ENCODE assay signal across 11 mouse cellular contexts in genomic region chr5:110270242-110270641, GRCm38 (mm10). TPM values are rescaled to one million over a fixed set of nuclear protein-coding genes. Genes with fewer than 3 reads are reported as not detected.
DNase-seq lines count a peak whose midpoint lies in the region; ATAC-seq and TF ChIP-seq lines count a peak whose summit lies in the region.
"Had no signal": no experiment of that assay in that cellular context is flagged by ENCODE, and none has a peak within 500 bp of the region (broad histone marks: within the 10 kb centered on the region; RNA-seq: fewer than 3 reads in every experiment).

No protein-coding gene starts in this region.

- intact Hi-C loops in gastrocnemius, adult 2 months (cut with DNase I) = no loop called here

- no peaks in the 10 kb centered on the region for H3K9me3 ChIP-seq in liver, embryonic 12.5 days (replicated peaks)
- H3K9me3 ChIP-seq in liver, embryonic 11.5 days (ENCODE audit: control insufficient read depth, low read length) = no peaks in the 10 kb centered on the region
- no peaks in the 10 kb centered on the region for H3K9me3 ChIP-seq in hindbrain, embryonic 14.5 days (ENCODE audit: control insufficient read depth, low read length)
- no peaks in the 10 kb centered on the region for H3K9me3 ChIP-seq in midbrain, embryonic 16.5 days (replicated peaks; ENCODE audit: control insufficient read depth, low read length, poor library complexity, severe bottlenecking)
- H3K9me3 ChIP-seq: embryonic facial prominence, embryonic 12.5 days had no signal

- H3K4me1 ChIP-seq in liver, embryonic 12.5 days = peaks cover 43% of the 10 kb centered on the region
- H3K4me1 ChIP-seq in liver, embryonic 11.5 days (replicated peaks; ENCODE audit: control insufficient read depth, insufficient read depth, low read length) = peaks cover 10% of the 10 kb centered on the region
- H3K4me1 ChIP-seq in hindbrain, embryonic 14.5 days (replicated peaks; ENCODE audit: control insufficient read depth, insufficient read depth, low read length) = peaks cover 9% of the 10 kb centered on the region
- H3K4me1 ChIP-seq in midbrain, embryonic 16.5 days (ENCODE audit: control insufficient read depth, insufficient read depth, low read length) = peaks cover 12% of the 10 kb centered on the region

- H3K4me3 ChIP-seq in gastrocnemius, adult 2 months = no peak overlapping the region; the same call in none of the 2 replicates
- no peak overlapping the region for H3K4me3 ChIP-seq in liver, embryonic 12.5 days
- H3K4me3 ChIP-seq in liver, embryonic 11.5 days (ENCODE audit: low read depth, low read length) = no peak overlapping the region
- no peak overlapping the region for H3K4me3 ChIP-seq in hindbrain, embryonic 14.5 days (replicated peaks; ENCODE audit: low read length)
- no peak overlapping the region for H3K4me3 ChIP-seq in midbrain, embryonic 16.5 days (ENCODE audit: low read depth, low read length)

- no peak for TF ChIP-seq CTCF in gastrocnemius, adult 2 months (IDR thresholded peaks at IDR 0.05)

- H3K9ac ChIP-seq in liver, embryonic 12.5 days = no peak overlapping the region
- H3K9ac ChIP-seq in liver, embryonic 11.5 days (ENCODE audit: low read depth, low read length) = no peak overlapping the region
- H3K9ac ChIP-seq in hindbrain, embryonic 14.5 days = no peak overlapping the region
- no peak overlapping the region for H3K9ac ChIP-seq in midbrain, embryonic 16.5 days (ENCODE audit: low read depth, low read length)

- ATAC-seq in liver, embryonic 12.5 days = no peak
- ATAC-seq in liver, embryonic 11.5 days (replicated peaks; ENCODE audit: low FRiP score) = no peak
- ATAC-seq in hindbrain, embryonic 14.5 days (ENCODE audit: low FRiP score) = peak; percentile 12; the same call in 1 of the 2 replicates
- peak; percentile 33; the same call in 1 of the 2 replicates for ATAC-seq in midbrain, embryonic 16.5 days

- WGBS in liver, embryonic 12.5 days (ENCODE audit: insufficient replicate concordance) = 87% methylated on average over 6 of the region's 6 CpGs
- 93% methylated on average over 6 of the region's 6 CpGs for WGBS in liver, embryonic 11.5 days
- 93% methylated on average over 6 of the region's 6 CpGs for WGBS in hindbrain, embryonic 14.5 days
- 92% methylated on average over 6 of the region's 6 CpGs for WGBS in midbrain, embryonic 16.5 days

- H3K36me3 ChIP-seq in liver, embryonic 12.5 days = peaks cover 25% of the 10 kb centered on the region
- peaks cover 14% of the 10 kb centered on the region for H3K36me3 ChIP-seq in liver, embryonic 11.5 days (ENCODE audit: control insufficient read depth, insufficient read depth, low read length)
- peaks cover 26% of the 10 kb centered on the region for H3K36me3 ChIP-seq in hindbrain, embryonic 14.5 days (replicated peaks; ENCODE audit: control insufficient read depth, insufficient read depth)
- H3K36me3 ChIP-seq in midbrain, embryonic 16.5 days (ENCODE audit: control insufficient read depth, insufficient read depth, low read length) = peaks cover 6% of the 10 kb centered on the region

- peak overlapping the region; percentile 94 for H3K27ac ChIP-seq in gastrocnemius, adult 2 months
- H3K27ac ChIP-seq in liver, embryonic 12.5 days = no peak overlapping the region
- no peak overlapping the region for H3K27ac ChIP-seq in liver, embryonic 11.5 days (ENCODE audit: low read depth, low read length)
- no peak overlapping the region for H3K27ac ChIP-seq in hindbrain, embryonic 14.5 days
- no peak overlapping the region for H3K27ac ChIP-seq in midbrain, embryonic 16.5 days (ENCODE audit: low read length)

- H3K4me2 ChIP-seq in liver, embryonic 12.5 days = peak overlapping the region; percentile 32; the same call in 1 of the 2 replicates
- H3K4me2 ChIP-seq in liver, embryonic 11.5 days = no peak overlapping the region
- peak overlapping the region; percentile 25; the same call in 1 of the 2 replicates for H3K4me2 ChIP-seq in hindbrain, embryonic 14.5 days (replicated peaks)
- peak overlapping the region; percentile 35; the same call in 1 of the 2 replicates for H3K4me2 ChIP-seq in midbrain, embryonic 16.5 days (ENCODE audit: low read length)

- no peaks in the 10 kb centered on the region for H3K27me3 ChIP-seq in liver, embryonic 12.5 days (replicated peaks)
- H3K27me3 ChIP-seq in liver, embryonic 11.5 days (replicated peaks; ENCODE audit: control insufficient read depth, insufficient read depth, low read length) = no peaks in the 10 kb centered on the region
- no peaks in the 10 kb centered on the region for H3K27me3 ChIP-seq in hindbrain, embryonic 14.5 days (ENCODE audit: control insufficient read depth, insufficient read depth, low read length)
- no peaks in the 10 kb centered on the region for H3K27me3 ChIP-seq in midbrain, embryonic 16.5 days (ENCODE audit: control insufficient read depth, insufficient read depth, low read depth, low read length)
- H3K27me3 ChIP-seq: CH12.LX; embryonic facial prominence, embryonic 12.5 days; Patski had no signal

- DNase-seq in gastrocnemius, adult 2 months = peak; percentile 16
- no peak for DNase-seq in gastrocnemius, adult 8-10 months (ENCODE audit: low spot score in 2 of 2)
- no peak for DNase-seq in liver, embryonic 11.5 days (ENCODE audit: low spot score)
- no peak for DNase-seq in hindbrain, embryonic 14.5 days (ENCODE audit: low spot score)
- DNase-seq in thymus, postnatal 0 days (ENCODE audit: low spot score) = no peak
- DNase-seq in right cerebral cortex, postnatal 25 days = no peak

RNA-seq across cellular contexts. Expression of gene Pgam5, which starts 0.5 kb away (rescaled TPM):
- total RNA-seq in gastrocnemius, adult 2 months (2021) = 10 to 100 TPM; 24.2 to 29.7 TPM
- total RNA-seq in gastrocnemius, adult 8-10 months (2022) = 10 to 100 TPM; 25.4 to 30.6 (median 28.3) TPM
- 46.5 and 48.1 TPM in 2 replicates for polyA plus RNA-seq in liver, embryonic 12.5 days (2016; fragmentation: Nextera tagmentation; extraction: Ambion mirVana)
- 78.2 and 81.1 TPM in 2 replicates for polyA plus RNA-seq in liver, embryonic 11.5 days (2014; fragmentation: Nextera tagmentation; extraction: Ambion mirVana)
- polyA plus RNA-seq in hindbrain, embryonic 14.5 days (2014; fragmentation: Nextera tagmentation; extraction: Ambion mirVana) = 108 and 109 TPM in 2 replicates
- polyA plus RNA-seq in midbrain, embryonic 16.5 days (2015; fragmentation: Nextera tagmentation; extraction: Ambion mirVana) = 105 and 107 TPM in 2 replicates
- polyA plus RNA-seq in thymus, postnatal 0 days (2015; fragmentation: Nextera tagmentation; extraction: Ambion mirVana) = 64.7 and 67.4 TPM in 2 replicates

RNA-seq across cellular contexts. Expression of gene Pxmp2, which starts 15.7 kb away (rescaled TPM):
- 10 to 100 TPM; 37.2 to 72.5 TPM for total RNA-seq in gastrocnemius, adult 2 months (2021)
- total RNA-seq in gastrocnemius, adult 8-10 months (2022) = 10 to 100 TPM; 38.1 to 54.8 (median 44.5) TPM
- polyA plus RNA-seq in liver, embryonic 12.5 days (2016; fragmentation: Nextera tagmentation; extraction: Ambion mirVana) = 24.4 and 26.1 TPM in 2 replicates
- polyA plus RNA-seq in liver, embryonic 11.5 days (2014; fragmentation: Nextera tagmentation; extraction: Ambion mirVana) = 24.2 and 27.2 TPM in 2 replicates
- 8.8 and 9.2 TPM in 2 replicates for polyA plus RNA-seq in hindbrain, embryonic 14.5 days (2014; fragmentation: Nextera tagmentation; extraction: Ambion mirVana)
- 11.5 and 12.2 TPM in 2 replicates for polyA plus RNA-seq in midbrain, embryonic 16.5 days (2015; fragmentation: Nextera tagmentation; extraction: Ambion mirVana)
- polyA plus RNA-seq in thymus, postnatal 0 days (2015; fragmentation: Nextera tagmentation; extraction: Ambion mirVana) = 7.6 and 9.1 TPM in 2 replicates

RNA-seq across cellular contexts. Expression of gene Pole, which starts 15.9 kb away (rescaled TPM):
- 1 to 10 TPM; 1.6 to 2.0 TPM for total RNA-seq in gastrocnemius, adult 2 months (2021)
- 1 to 10 TPM in 3 of 4 experiments, under 1 TPM in 1; 0.99 to 2.5 (median 1.5) TPM for total RNA-seq in gastrocnemius, adult 8-10 months (2022)
- 26.5 and 27.9 TPM in 2 replicates for polyA plus RNA-seq in liver, embryonic 12.5 days (2016; fragmentation: Nextera tagmentation; extraction: Ambion mirVana)
- polyA plus RNA-seq in liver, embryonic 11.5 days (2014; fragmentation: Nextera tagmentation; extraction: Ambion mirVana) = 41.4 and 42.9 TPM in 2 replicates
- 8.2 and 9.8 TPM in 2 replicates for polyA plus RNA-seq in hindbrain, embryonic 14.5 days (2014; fragmentation: Nextera tagmentation; extraction: Ambion mirVana)
- 5.1 and 7.4 TPM in 2 replicates for polyA plus RNA-seq in midbrain, embryonic 16.5 days (2015; fragmentation: Nextera tagmentation; extraction: Ambion mirVana)
- polyA plus RNA-seq in thymus, postnatal 0 days (2015; fragmentation: Nextera tagmentation; extraction: Ambion mirVana) = 20.0 and 21.0 TPM in 2 replicates

RNA-seq across cellular contexts. Expression of gene Ankle2, which starts 39.4 kb away (rescaled TPM):
- 10 to 100 TPM; 29.4 to 33.3 TPM for total RNA-seq in gastrocnemius, adult 2 months (2021)
- total RNA-seq in gastrocnemius, adult 8-10 months (2022) = 10 to 100 TPM; 30.9 to 39.7 (median 33.5) TPM
- 20.8 and 21.6 TPM in 2 replicates for polyA plus RNA-seq in liver, embryonic 12.5 days (2016; fragmentation: Nextera tagmentation; extraction: Ambion mirVana)
- 30.4 and 30.5 TPM in 2 replicates for polyA plus RNA-seq in liver, embryonic 11.5 days (2014; fragmentation: Nextera tagmentation; extraction: Ambion mirVana)
- 26.1 and 27.8 TPM in 2 replicates for polyA plus RNA-seq in hindbrain, embryonic 14.5 days (2014; fragmentation: Nextera tagmentation; extraction: Ambion mirVana)
- 18.7 and 24.1 TPM in 2 replicates for polyA plus RNA-seq in midbrain, embryonic 16.5 days (2015; fragmentation: Nextera tagmentation; extraction: Ambion mirVana)
- polyA plus RNA-seq in thymus, postnatal 0 days (2015; fragmentation: Nextera tagmentation; extraction: Ambion mirVana) = 22.9 and 26.4 TPM in 2 replicates

Comparison
In these comparisons a context has a peak if more than half of its experiments do, and no peak if none do; other contexts are left out.
1. ATAC-seq: peak in hindbrain, embryonic 14.5 days (single experiment) and midbrain, embryonic 16.5 days (single experiment); none in liver, embryonic 12.5 days (single experiment) and liver, embryonic 11.5 days (single experiment).